31 mouse cellular contexts compared by ENCODE assay signal in genomic region chr3:152475894-152476293, GRCm38 (mm10).
"Had no signal": no experiment of that assay in that cellular context is flagged by ENCODE, and none has a peak within 500 bp of the region (broad histone marks: within the 10 kb centered on the region; RNA-seq: fewer than 3 reads in every experiment).

No protein-coding gene starts in this region.

- H3K36me3 ChIP-seq: heart, embryonic 13.5 days; heart, embryonic 15.5 days; hindbrain, embryonic 10.5 days; hindbrain, embryonic 12.5 days; hindbrain, embryonic 13.5 days; hindbrain, embryonic 15.5 days; intestine, embryonic 15.5 days; kidney, embryonic 15.5 days had no signal

- H3K4me3 ChIP-seq: heart, embryonic 13.5 days; heart, embryonic 15.5 days; hindbrain, embryonic 10.5 days; hindbrain, embryonic 12.5 days; hindbrain, embryonic 13.5 days; hindbrain, embryonic 15.5 days; intestine, embryonic 15.5 days; kidney, embryonic 15.5 days; layer of hippocampus, adult 2 months; left cerebral cortex, adult 2 months had no signal

- H3K9ac ChIP-seq: heart, embryonic 13.5 days; heart, embryonic 15.5 days; hindbrain, embryonic 12.5 days; hindbrain, embryonic 13.5 days; hindbrain, embryonic 14.5 days; hindbrain, embryonic 15.5 days; intestine, embryonic 15.5 days; kidney, embryonic 15.5 days had no signal

- DNase-seq: heart, postnatal 10 days; heart, postnatal 14 days; heart, postnatal 4 days; kidney, adult 11 months; kidney, adult 18-20 months; kidney, adult 2 months; kidney, adult 8-10 months; kidney, adult 9 months; kidney, postnatal 10 days; kidney, postnatal 14 days; kidney, postnatal 36 days; layer of hippocampus, adult 9-11 months; layer of hippocampus, postnatal 36 days had no signal

- ATAC-seq: hindbrain, embryonic 16.5 days; hindbrain, postnatal 0 days; inflammation-experienced regulatory T-cells, adult 6 months; intestine, embryonic 15.5 days; intestine, embryonic 16.5 days; intestine, postnatal 0 days had no signal

- H3K27ac ChIP-seq: heart, embryonic 13.5 days; heart, embryonic 15.5 days; hindbrain, embryonic 10.5 days; hindbrain, embryonic 12.5 days; hindbrain, embryonic 13.5 days; hindbrain, embryonic 14.5 days; hindbrain, embryonic 15.5 days; hindbrain, postnatal 0 days; intestine, embryonic 15.5 days; kidney, embryonic 15.5 days; kidney, postnatal 0 days; layer of hippocampus, adult 2 months; left cerebral cortex, adult 2 months had no signal

- H3K27me3 ChIP-seq: heart, embryonic 13.5 days; heart, embryonic 15.5 days; hindbrain, embryonic 12.5 days; hindbrain, embryonic 13.5 days; hindbrain, embryonic 15.5 days; intestine, embryonic 15.5 days; kidney, embryonic 15.5 days had no signal

- H3K9me3 ChIP-seq: heart, embryonic 13.5 days; heart, embryonic 15.5 days; hindbrain, embryonic 10.5 days; hindbrain, embryonic 12.5 days; hindbrain, embryonic 13.5 days; hindbrain, embryonic 15.5 days; intestine, embryonic 15.5 days; kidney, embryonic 15.5 days had no signal

- H3K4me2 ChIP-seq: heart, embryonic 11.5 days; heart, embryonic 13.5 days; heart, embryonic 15.5 days; hindbrain, embryonic 12.5 days; hindbrain, embryonic 13.5 days; hindbrain, embryonic 14.5 days; hindbrain, embryonic 15.5 days; intestine, embryonic 15.5 days; kidney, embryonic 15.5 days had no signal
